Mouse (Mus musculus): ENCODE measurements around the gene Mrpl52.

DNA sequence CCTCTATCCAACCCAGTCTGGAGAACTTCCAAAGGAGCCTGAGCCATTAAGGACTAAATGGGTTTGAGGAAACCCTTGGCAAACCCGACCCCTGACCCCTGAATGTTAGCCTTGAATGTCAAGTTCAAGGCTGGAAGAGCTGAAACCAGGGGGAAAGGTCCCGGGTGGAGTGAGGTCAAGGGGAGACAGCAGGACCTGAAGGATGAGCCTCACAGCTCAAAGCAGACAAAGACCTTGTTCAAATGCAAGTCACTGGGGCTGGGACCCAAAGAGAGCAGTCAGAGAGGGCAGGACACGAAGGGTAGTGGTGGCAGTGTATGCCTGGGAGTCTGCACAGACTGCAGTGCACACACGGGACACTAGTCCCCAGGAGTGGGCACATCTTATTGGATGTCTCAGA lies 14.7 kb downstream of the Mrpl52 start:
- TF ChIP-seq MEF2A (IDR thresholded peaks at IDR 0.05; ENCODE audit: extremely low read depth, insufficient replicate concordance, low read depth, low read length, poor library complexity, severe bottlenecking) (no peak), CTCF (IDR thresholded peaks at IDR 0.05 in 2 of 3, conservative IDR thresholded peaks at IDR 0.05 in 1 of 3; ENCODE audit: control insufficient read depth in 1 of 3, insufficient read depth in 1 of 3, low read depth in 2 of 3, low read length in 3 of 3, poor library complexity in 1 of 3, severe bottlenecking in 1 of 3) (no peak), MAZ (IDR thresholded peaks at IDR 0.05; ENCODE audit: low read depth, low read length) (no peak), ZC3H11A (IDR thresholded peaks at IDR 0.05; ENCODE audit: low read depth, low read length) (no peak), JUND (IDR thresholded peaks at IDR 0.05; ENCODE audit: low read depth, low read length) (no peak), HCFC1 (IDR thresholded peaks at IDR 0.05; ENCODE audit: low read depth, low read length) (no peak), EP300 (IDR thresholded peaks at IDR 0.05; ENCODE audit: low read depth in 1 of 2, low read length in 2 of 2) (no peak), TBP (IDR thresholded peaks at IDR 0.05; ENCODE audit: low read depth, low read length) (no peak), CHD2 (IDR thresholded peaks at IDR 0.05; ENCODE audit: low read length) (no peak), MAX (IDR thresholded peaks at IDR 0.05; ENCODE audit: low read length) (no peak), POLR2A (IDR thresholded peaks at IDR 0.05; ENCODE audit: control insufficient read depth in 1 of 2, insufficient read depth in 1 of 2, low read depth in 1 of 2, low read length in 2 of 2, poor library complexity in 1 of 2) (no peak)

All from MEL (cell line).